Mouse (Mus musculus): ENCODE results near the gene Rfx4.

DNA sequence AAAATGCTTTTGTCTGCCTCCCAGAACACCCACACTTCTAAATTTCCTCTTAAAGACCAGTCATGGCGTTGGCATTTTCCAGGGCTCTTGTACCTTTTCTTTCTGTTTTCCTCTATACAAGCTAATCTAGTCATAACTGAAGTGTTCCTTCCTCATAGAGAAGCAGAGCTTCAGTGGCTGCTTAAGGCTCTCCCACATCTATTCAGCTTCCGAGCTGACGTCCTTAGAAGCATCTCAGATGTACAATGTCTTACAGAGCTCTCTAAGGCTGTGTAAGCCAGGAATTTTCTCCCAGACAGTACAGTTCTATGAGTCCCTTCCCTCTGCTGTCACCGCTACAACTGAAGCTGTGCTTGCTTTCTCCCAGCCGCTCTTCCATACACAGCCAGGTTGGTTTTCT, 183.0 kb downstream of the Rfx4 start:
- TF ChIP-seq POLR2A (IDR thresholded peaks at IDR 0.05; ENCODE audit: low read depth, low read length) (no peak), CTCF (IDR thresholded peaks at IDR 0.05; ENCODE audit: borderline replicate concordance, insufficient read depth, low read length) (no peak)

Measured in embryonic fibroblast, embryonic 13.5 days (primary cell).